Mouse (Mus musculus): Measurements from ENCODE around the gene C730034F03Rik. TPM values are rescaled to one million over a fixed set of nuclear protein-coding genes. Genes with fewer than 3 reads are reported as not detected.
A peak's percentile ranks its signal among the peaks of the same experiment; 100 is the strongest.

C730034F03Rik gene
- 1.5 TPM in 1 of 2 replicates, not detected in the other for polyA plus RNA-seq (2011; ENCODE audit: insufficient read depth, insufficient read length, low replicate concordance, missing spikeins)

- under 1% methylated on average over 70 of the region's 70 CpGs for WGBS
- Histone ChIP-seq H3K27ac (ENCODE audit: control insufficient read depth, insufficient read depth, low read depth, low read length, poor library complexity) (peak within 1 kb of the TSS; percentile 99), H3K4me1 (ENCODE audit: control insufficient read depth, insufficient read depth, low read length) (peaks cover 1% of the 10 kb centered on the region; the same call in 1 of the 2 replicates), H3K4me3 (replicated peaks; ENCODE audit: control insufficient read depth, low read depth, low read length) (peak within 1 kb of the TSS; percentile 93)
- no peak for TF ChIP-seq CTCF (IDR thresholded peaks at IDR 0.05; ENCODE audit: control insufficient read depth, insufficient read depth, low read length)
- TF ChIP-seq POLR2A (IDR thresholded peaks at IDR 0.05; ENCODE audit: borderline replicate concordance, control insufficient read depth, low read depth, low read length) = peak; percentile 53
These were observed at the start of gene C730034F03Rik, which contains the start of the genes Gm44502 and Chkb for GRCm38 (mm10) chr15:89429352-89430221. C730034F03Rik (plus strand) TSS chr15:89429589. Gm44502 (minus strand) TSS chr15:89429696. Chkb (minus strand) TSS chr15:89429908.

GRCm38 (mm10) chr15:89384617-89385016 lies 44.8 kb upstream of the C730034F03Rik start, which contains the start of gene Klhdc7b:
Klhdc7b (plus strand) TSS chr15:89384917.
- WGBS = 79% methylated on average over 7 of the region's 7 CpGs
- Histone ChIP-seq H3K27ac (ENCODE audit: control insufficient read depth, insufficient read depth, low read depth, low read length, poor library complexity) (no peak within 1 kb of the TSS), H3K4me1 (ENCODE audit: control insufficient read depth, insufficient read depth, low read length) (no peaks in the 10 kb centered on the region), H3K4me3 (replicated peaks; ENCODE audit: control insufficient read depth, low read depth, low read length) (no peak within 1 kb of the TSS)
- TF ChIP-seq CTCF (IDR thresholded peaks at IDR 0.05; ENCODE audit: control insufficient read depth, insufficient read depth, low read length) (no peak), POLR2A (IDR thresholded peaks at IDR 0.05; ENCODE audit: borderline replicate concordance, control insufficient read depth, low read depth, low read length) (no peak)

DNA sequence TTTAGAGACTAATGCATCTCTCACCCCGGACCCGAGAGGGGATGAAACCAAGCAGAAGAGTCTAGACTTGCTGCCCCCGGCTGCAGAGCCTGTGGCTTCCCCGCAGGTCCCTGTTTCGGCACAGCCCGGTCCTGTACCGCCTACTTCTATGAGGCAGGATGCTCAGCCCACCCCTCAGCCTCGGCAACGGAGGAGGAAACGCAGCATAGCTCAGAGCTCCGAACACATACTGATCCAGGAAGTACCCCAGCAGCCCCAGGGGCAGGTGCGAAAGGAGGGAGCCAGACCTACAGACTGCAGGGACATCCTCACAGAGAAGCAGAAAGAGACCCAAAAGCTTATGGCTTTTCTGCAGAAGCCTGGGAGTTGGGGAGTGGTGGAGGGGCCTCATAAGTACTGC lies 42.3 kb upstream of the C730034F03Rik start:
- Histone ChIP-seq H3K27ac (ENCODE audit: control insufficient read depth, insufficient read depth, low read depth, low read length, poor library complexity) (no peak overlapping the region), H3K4me1 (ENCODE audit: control insufficient read depth, insufficient read depth, low read length) (no peaks in the 10 kb centered on the region), H3K4me3 (replicated peaks; ENCODE audit: control insufficient read depth, low read depth, low read length) (no peak overlapping the region)
- TF ChIP-seq CTCF (IDR thresholded peaks at IDR 0.05; ENCODE audit: control insufficient read depth, insufficient read depth, low read length) = no peak
- no peak for TF ChIP-seq POLR2A (IDR thresholded peaks at IDR 0.05; ENCODE audit: borderline replicate concordance, control insufficient read depth, low read depth, low read length)
- WGBS = 8% methylated on average over 12 of the region's 12 CpGs

GRCm38 (mm10) chr15:89390081-89390480 lies 39.3 kb upstream of the C730034F03Rik start:
- Histone ChIP-seq H3K27ac (ENCODE audit: control insufficient read depth, insufficient read depth, low read depth, low read length, poor library complexity) (no peak overlapping the region), H3K4me3 (replicated peaks; ENCODE audit: control insufficient read depth, low read depth, low read length) (no peak overlapping the region), H3K4me1 (ENCODE audit: control insufficient read depth, insufficient read depth, low read length) (no peaks in the 10 kb centered on the region)
- 89% methylated on average over 10 of the region's 10 CpGs for WGBS
- TF ChIP-seq CTCF (IDR thresholded peaks at IDR 0.05; ENCODE audit: control insufficient read depth, insufficient read depth, low read length) = no peak
- TF ChIP-seq POLR2A (IDR thresholded peaks at IDR 0.05; ENCODE audit: borderline replicate concordance, control insufficient read depth, low read depth, low read length) = no peak

- WGBS = 84% methylated on average over 4 of the region's 4 CpGs
- Histone ChIP-seq H3K4me1 (ENCODE audit: control insufficient read depth, insufficient read depth, low read length) (no peaks in the 10 kb centered on the region), H3K27ac (ENCODE audit: control insufficient read depth, insufficient read depth, low read depth, low read length, poor library complexity) (no peak overlapping the region), H3K4me3 (replicated peaks; ENCODE audit: control insufficient read depth, low read depth, low read length) (no peak overlapping the region)
- TF ChIP-seq POLR2A (IDR thresholded peaks at IDR 0.05; ENCODE audit: borderline replicate concordance, control insufficient read depth, low read depth, low read length) (no peak), CTCF (IDR thresholded peaks at IDR 0.05; ENCODE audit: control insufficient read depth, insufficient read depth, low read length) (no peak)
These were observed 32.5 kb upstream of the C730034F03Rik start for GRCm38 (mm10) chr15:89396883-89397282.

DNA sequence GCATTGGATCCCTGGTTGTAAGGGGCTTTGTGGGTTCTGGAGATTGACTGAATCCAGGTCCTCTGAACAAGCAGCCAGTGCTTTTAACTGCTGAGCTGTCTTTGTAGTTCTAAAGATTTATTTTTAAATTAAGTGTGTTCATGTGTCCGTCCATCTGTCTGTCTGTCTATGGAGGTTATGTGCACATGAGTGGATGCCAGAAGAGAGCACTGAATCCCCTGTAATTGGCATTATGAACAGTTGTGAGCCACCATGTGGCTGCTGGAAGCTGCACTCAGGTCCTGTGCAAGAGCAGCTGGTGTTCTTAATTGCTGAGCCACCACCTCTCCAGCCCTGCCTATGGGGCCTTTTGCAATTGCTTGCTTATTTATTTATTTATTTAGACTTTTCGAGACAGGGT lies 31.2 kb upstream of the C730034F03Rik start:
- WGBS = 69% methylated on average over 2 of the region's 2 CpGs
- no peak overlapping the region for H3K27ac ChIP-seq (ENCODE audit: control insufficient read depth, insufficient read depth, low read depth, low read length, poor library complexity)
- no peaks in the 10 kb centered on the region for H3K4me1 ChIP-seq (ENCODE audit: control insufficient read depth, insufficient read depth, low read length)
- no peak overlapping the region for H3K4me3 ChIP-seq (replicated peaks; ENCODE audit: control insufficient read depth, low read depth, low read length)
- no peak for TF ChIP-seq CTCF (IDR thresholded peaks at IDR 0.05; ENCODE audit: control insufficient read depth, insufficient read depth, low read length)
- no peak for TF ChIP-seq POLR2A (IDR thresholded peaks at IDR 0.05; ENCODE audit: borderline replicate concordance, control insufficient read depth, low read depth, low read length)

DNA sequence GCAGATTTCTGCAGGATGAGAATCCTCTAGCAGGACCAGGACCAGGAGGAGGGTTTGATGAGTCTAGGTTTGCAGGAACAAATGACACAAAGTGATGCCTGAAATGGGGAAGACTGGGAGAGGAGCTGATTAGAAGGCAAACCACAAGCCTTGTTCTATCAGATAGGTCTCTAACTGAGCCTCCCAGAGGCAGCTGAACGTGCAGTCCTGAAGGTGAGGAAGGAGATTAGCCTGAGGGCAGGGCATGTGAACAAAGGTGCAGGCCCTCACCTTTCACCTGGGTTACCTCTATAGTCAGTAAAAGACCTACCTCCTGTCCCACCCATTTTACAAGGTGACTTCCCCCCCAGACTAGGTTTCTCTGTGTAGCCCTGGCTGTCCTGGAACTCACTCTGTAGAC lies 29.7 kb upstream of the C730034F03Rik start:
- 55% methylated on average over 1 of the region's 1 CpGs for WGBS
- H3K4me1 ChIP-seq (ENCODE audit: control insufficient read depth, insufficient read depth, low read length) = no peaks in the 10 kb centered on the region
- H3K4me3 ChIP-seq (replicated peaks; ENCODE audit: control insufficient read depth, low read depth, low read length) = no peak overlapping the region
- TF ChIP-seq CTCF (IDR thresholded peaks at IDR 0.05; ENCODE audit: control insufficient read depth, insufficient read depth, low read length) = no peak
- TF ChIP-seq POLR2A (IDR thresholded peaks at IDR 0.05; ENCODE audit: borderline replicate concordance, control insufficient read depth, low read depth, low read length) = no peak
- no peak overlapping the region for H3K27ac ChIP-seq (ENCODE audit: control insufficient read depth, insufficient read depth, low read depth, low read length, poor library complexity)

DNA sequence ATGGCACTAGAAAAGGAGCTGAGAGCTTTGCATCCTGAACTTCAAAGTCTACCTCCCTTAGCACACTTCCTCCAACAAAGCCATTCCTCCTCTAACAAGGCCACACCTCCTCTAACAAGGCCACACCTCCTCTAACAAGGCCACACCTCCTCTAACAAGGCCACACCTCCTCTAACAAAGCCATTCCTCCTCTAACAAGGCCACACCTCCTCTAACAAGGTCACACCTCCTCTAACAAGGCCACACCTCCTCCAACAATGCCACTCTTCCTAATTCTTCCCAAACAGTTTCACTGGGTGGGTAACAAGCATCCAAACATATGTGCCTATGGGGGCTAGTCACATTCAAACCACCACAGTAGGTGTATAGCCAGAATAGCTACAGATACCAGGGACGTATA lies 26.9 kb upstream of the C730034F03Rik start:
- no peak for TF ChIP-seq POLR2A (IDR thresholded peaks at IDR 0.05; ENCODE audit: borderline replicate concordance, control insufficient read depth, low read depth, low read length)
- no peak for TF ChIP-seq CTCF (IDR thresholded peaks at IDR 0.05; ENCODE audit: control insufficient read depth, insufficient read depth, low read length)
- Histone ChIP-seq H3K27ac (ENCODE audit: control insufficient read depth, insufficient read depth, low read depth, low read length, poor library complexity) (no peak overlapping the region), H3K4me3 (replicated peaks; ENCODE audit: control insufficient read depth, low read depth, low read length) (no peak overlapping the region), H3K4me1 (ENCODE audit: control insufficient read depth, insufficient read depth, low read length) (no peaks in the 10 kb centered on the region)
- WGBS = 89% methylated on average over 1 of the region's 1 CpGs

Measured in bone marrow, adult 2 months (tissue).